Mouse (Mus musculus) liver, embryonic 14.5 days (tissue): ENCODE measurements around the gene Egln1. TPM values are rescaled to one million over a fixed set of nuclear protein-coding genes. Genes with fewer than 3 reads are reported as not detected.
A peak's percentile ranks its signal among the peaks of the same experiment; 100 is the strongest.

Source experiments
- ATAC-seq: fragments of 200-750 bp; cut with Nextera tagmentation; 2 replicates; pipeline ENCODE4 v1.8.0; 2017; ENCODE audit warnings: moderate number of reproducible peaks, mild to moderate bottlenecking, moderate library complexity; ENCODE audit not compliant: insufficient read depth
- DNase-seq, 3 experiments: peaks; one replicate each; pipeline ENCODE4 v3.0.0-alpha.2; 2012 to 2013; ENCODE audit warnings: low read depth in 3 of 3, low spot score in 3 of 3
- H3K27ac ChIP-seq: fragments of 300-500 bp; sonication (generic); 2 replicates; pipeline ENCODE4 v1.5.1; 2014; ENCODE audit warnings: moderate library complexity, mild to moderate bottlenecking, control low read depth, inconsistent platforms
- H3K27me3 ChIP-seq: fragments of 300-500 bp; sonication (generic); 2 replicates; pipeline ENCODE4 v1.6.1; 2014; ENCODE audit warnings: mild to moderate bottlenecking, low read length, moderate library complexity; ENCODE audit not compliant: control insufficient read depth, insufficient read depth
- H3K36me3 ChIP-seq: fragments of 300-500 bp; sonication (generic); replicated peaks from 2 replicates; pipeline ENCODE4 v1.6.1; 2014; ENCODE audit warnings: low read depth; ENCODE audit not compliant: control insufficient read depth, insufficient read depth
- H3K4me1 ChIP-seq, 2 experiments: fragments of 200-500 bp in 1 of 2; fragments of 300-500 bp in 1 of 2; sonication (generic) in 1 of 2; replicated peaks; 2 replicates each; pipeline ENCODE4 v1.6.1; 2012 to 2014; ENCODE audit warnings: antibody characterized with exemption in 1 of 2, inconsistent platforms in 1 of 2, low read length in 1 of 2; ENCODE audit not compliant: control insufficient read depth in 2 of 2, insufficient read depth in 2 of 2
- H3K4me2 ChIP-seq: fragments of 300-500 bp; sonication (generic); 2 replicates; pipeline ENCODE4 v1.6.1; 2014; ENCODE audit warnings: low read depth, mild to moderate bottlenecking, control low read depth, moderate library complexity
- H3K4me3 ChIP-seq, 2 experiments: fragments of 200-500 bp in 1 of 2; fragments of 300-500 bp in 1 of 2; sonication (generic) in 1 of 2; 2 replicates each; pipeline ENCODE4 v1.5.1; 2012 to 2014; ENCODE audit warnings: low read depth in 2 of 2, low read length in 2 of 2, mild to moderate bottlenecking in 2 of 2, control low read depth in 1 of 2, inconsistent platforms in 1 of 2, moderate library complexity in 1 of 2; ENCODE audit not compliant: insufficient read depth in 1 of 2
- H3K9ac ChIP-seq: fragments of 300-500 bp; sonication (generic); replicated peaks from 2 replicates; pipeline ENCODE4 v1.6.1; 2014; ENCODE audit warnings: mild to moderate bottlenecking, control low read depth, moderate library complexity
- H3K9me3 ChIP-seq: fragments of 300-500 bp; sonication (generic); 2 replicates; pipeline ENCODE4 v1.6.1; 2016; ENCODE audit warnings: low read length, mixed read lengths; ENCODE audit not compliant: control insufficient read depth
- CTCF ChIP-seq: IDR thresholded peaks from 2 replicates; pipeline ENCODE4 v1.5.1; 2016; ENCODE audit warnings: antibody characterized with exemption, low read depth, control low read depth
- EP300 ChIP-seq: IDR thresholded peaks from 2 replicates; pipeline ENCODE4 v1.6.1; 2016; ENCODE audit warnings: antibody characterized with exemption, low read depth
- WGBS: fragments of 180-500 bp; shearing (Covaris S2); extraction: QIAGEN DNeasy Blood & Tissue Kit; methylation state at CpG from one replicate; pipeline ENCODE4 v1.1.7; 2014; ENCODE audit not compliant: insufficient replicate concordance; 5-methylcytosine and 5-hydroxymethylcytosine counted together
- polyA plus RNA-seq, 2 experiments: library from polyadenylated mRNA; depleted of rRNA in 1 of 2; stranded (reverse) in 1 of 2; unstranded in 1 of 2; fragments of >200 nt; fragmentation: Nextera tagmentation in 1 of 2; extraction: Ambion mirVana in 1 of 2; gene quantifications; 2 replicates each; pipeline versions ENCODE4 v1.2.1 to v1.2.3; 2012 to 2014

Egln1 gene
- polyA plus RNA-seq, 2 experiments: 3.9 to 5.5 TPM

DNA sequence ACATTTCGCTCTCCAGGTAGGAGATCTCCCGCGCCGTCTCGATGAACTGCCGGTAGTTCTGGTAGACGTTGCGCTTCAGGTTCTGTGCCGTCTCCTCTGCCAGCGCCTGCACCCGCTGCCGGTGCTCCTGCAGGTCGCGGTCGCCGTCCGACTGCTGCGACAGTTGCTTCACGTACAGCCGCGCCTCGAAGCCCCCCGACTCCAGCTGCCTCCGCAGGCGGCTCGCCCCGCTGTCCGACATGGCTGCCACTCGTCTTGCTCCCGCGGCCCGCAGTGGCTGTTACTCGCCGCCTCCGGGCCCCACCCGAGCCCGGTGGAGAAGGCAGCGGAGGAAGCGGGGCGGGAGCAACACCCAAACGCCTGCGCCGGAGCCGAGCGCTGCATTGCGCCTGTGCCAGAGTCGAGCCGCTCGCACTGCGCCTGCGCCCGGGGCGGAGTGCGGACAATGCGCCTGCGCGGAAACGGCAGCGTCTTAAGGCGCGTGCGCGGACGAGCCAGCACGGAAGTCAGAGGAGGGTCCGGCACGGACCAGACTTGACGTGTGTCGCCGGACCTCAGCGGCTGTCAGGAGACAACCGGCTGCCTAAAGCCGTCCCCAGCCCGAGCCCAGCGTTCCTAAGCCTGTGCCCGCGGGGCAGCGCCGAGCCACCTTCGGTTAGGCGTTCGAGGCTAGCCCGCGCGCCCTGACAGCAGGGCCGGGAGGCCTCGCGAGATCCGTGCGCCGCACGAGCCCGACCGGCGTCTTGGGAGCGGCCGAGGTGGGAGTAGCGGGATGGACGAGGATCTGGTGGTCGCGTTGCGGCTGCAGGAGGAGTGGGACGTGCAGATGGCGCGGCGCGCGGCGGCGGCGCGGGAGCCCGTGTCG, 51.5 kb downstream of the Egln1 start, which contains the start of the genes Exoc8 and Sprtn:
TSS of gene Exoc8 (minus strand) at position 320 of the 865 bp plus-strand sequence.
TSS of gene Sprtn (plus strand) at position 501 of the 865 bp plus-strand sequence.
- WGBS: under 1% methylated on average over 114 of the region's 114 CpGs
- no peaks in the 10 kb centered on the region for H3K27me3 ChIP-seq
- H3K9ac ChIP-seq: peak within 1 kb of the TSS; percentile 88
- ATAC-seq (peak; percentile 93), DNase-seq (peak; percentile 87 to 91 (median 89))
- peak within 1 kb of the TSS; percentile 83 to 84 for H3K4me3 ChIP-seq
- peak within 1 kb of the TSS; percentile 57 for H3K27ac ChIP-seq
- H3K9me3 ChIP-seq: no peaks in the 10 kb centered on the region
- peaks cover 41% of the 10 kb centered on the region for H3K36me3 ChIP-seq
- TF ChIP-seq EP300 (no peak), CTCF (no peak)
- peaks cover 9 to 12% of the 10 kb centered on the region in 2 experiments for H3K4me1 ChIP-seq
- peak within 1 kb of the TSS; percentile 98 for H3K4me2 ChIP-seq

DNA sequence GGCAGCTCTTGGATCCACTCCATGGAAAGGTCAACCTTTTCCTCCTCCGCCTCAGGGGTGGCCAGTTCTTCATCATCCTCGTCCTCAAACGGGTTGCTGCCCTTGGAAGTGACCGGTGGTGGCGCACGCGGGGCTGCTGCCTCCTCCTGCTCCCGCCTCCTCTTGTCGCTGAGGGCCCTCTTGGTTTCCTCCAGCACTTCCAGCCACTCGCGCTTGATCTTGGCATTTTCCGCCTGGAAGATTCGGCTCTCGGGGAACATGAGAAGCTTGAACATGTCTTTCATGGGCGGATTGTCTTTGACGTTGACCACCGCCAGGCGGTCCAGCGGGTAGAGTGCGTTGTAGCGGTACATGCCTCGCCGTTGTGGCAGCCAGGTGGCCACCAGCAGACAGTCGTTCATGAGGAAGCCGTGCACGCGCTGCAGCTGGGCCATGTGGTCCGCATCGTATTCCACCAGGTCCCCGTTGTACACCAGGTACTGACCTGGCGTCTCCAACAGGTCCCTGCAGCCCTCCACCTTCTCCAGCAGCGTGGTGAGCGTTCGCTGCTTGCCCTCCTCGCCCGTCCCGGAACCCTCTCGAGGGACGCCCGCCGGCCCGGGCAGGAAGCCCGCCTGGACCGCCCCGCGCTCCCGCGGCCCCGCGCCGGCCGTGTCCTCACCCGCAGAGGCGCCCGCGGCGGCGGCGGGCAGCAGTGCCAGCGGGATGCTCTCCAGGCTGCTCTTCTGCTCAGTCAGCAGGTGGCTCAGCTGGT, 52.3 kb downstream of the Egln1 start:
- Histone ChIP-seq H3K4me2 (peak overlapping the region; percentile 98), H3K36me3 (peaks cover 33% of the 10 kb centered on the region)

DNA sequence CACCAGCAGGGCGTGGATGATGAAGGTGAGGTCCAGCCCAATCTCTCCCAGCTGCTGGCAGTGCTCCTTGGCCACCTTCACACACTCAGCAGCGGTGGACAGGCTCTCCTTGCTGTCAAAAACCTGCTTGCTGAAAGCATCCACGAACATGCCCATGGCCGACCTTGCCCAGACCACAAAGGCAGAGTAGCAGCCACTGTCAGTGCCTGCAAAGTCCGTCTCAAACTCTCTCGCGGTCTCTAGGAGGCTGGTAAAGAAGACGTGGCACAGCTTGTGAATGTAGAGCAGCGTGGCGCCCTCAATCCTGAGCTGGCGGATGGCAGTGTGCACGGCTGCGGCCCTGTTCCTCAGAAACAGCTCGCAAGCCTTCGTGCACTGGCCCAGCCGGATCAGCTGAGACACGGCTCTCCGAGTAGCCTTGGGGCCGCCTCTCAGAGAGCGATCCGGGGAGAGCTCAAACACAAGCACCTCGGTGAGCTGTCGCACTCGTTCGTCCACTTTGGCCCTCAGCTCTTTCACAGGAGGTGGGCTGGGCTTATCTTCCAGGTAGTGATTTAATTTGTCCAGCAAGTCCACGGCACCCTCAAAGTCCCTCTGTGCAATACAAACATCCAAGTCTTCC, 53.0 kb downstream of the Egln1 start:
- Histone ChIP-seq H3K36me3 (peaks cover 28% of the 10 kb centered on the region), H3K9ac (no peak overlapping the region), H3K9me3 (no peaks in the 10 kb centered on the region), H3K4me3 (peak overlapping the region; percentile 79 to 83), H3K27ac (no peak overlapping the region), H3K27me3 (no peaks in the 10 kb centered on the region), H3K4me1 (peaks cover 9 to 12% of the 10 kb centered on the region in 2 experiments), H3K4me2 (peak overlapping the region; percentile 98)
- WGBS: 87% methylated on average over 26 of the region's 26 CpGs
- ATAC-seq (no peak), DNase-seq (no peak)
- TF ChIP-seq CTCF (no peak), EP300 (no peak)

More for the DNA sequence above, 52.3 kb downstream of the Egln1 start:
- Histone ChIP-seq H3K9ac (peak overlapping the region; percentile 88), H3K27ac (peak overlapping the region; percentile 57), H3K4me1 (peaks cover 9 to 12% of the 10 kb centered on the region in 2 experiments), H3K27me3 (no peaks in the 10 kb centered on the region), H3K4me3 (peak overlapping the region; percentile 79 to 83), H3K9me3 (no peaks in the 10 kb centered on the region)
- WGBS: 1% methylated on average over 60 of the region's 60 CpGs
- ATAC-seq: peak; percentile 50
- TF ChIP-seq EP300 (no peak), CTCF (peak; percentile 88)
- peak; percentile 44 to 46 (median 44) for DNase-seq

- Histone ChIP-seq H3K4me2 (no peak overlapping the region), H3K27ac (no peak overlapping the region), H3K9me3 (no peaks in the 10 kb centered on the region), H3K27me3 (no peaks in the 10 kb centered on the region), H3K9ac (no peak overlapping the region), H3K36me3 (peaks cover 24% of the 10 kb centered on the region), H3K4me1 (peaks cover 3% of the 10 kb centered on the region in 2 experiments; a peak in 2 of 4 replicates), H3K4me3 (no peak overlapping the region)
- TF ChIP-seq EP300 (no peak), CTCF (no peak)
- DNase-seq (no peak), ATAC-seq (no peak)
- WGBS: 67% methylated on average over 3 of the region's 3 CpGs
Observed at GRCm38 (mm10) chr8:124892596-124892995, 56.5 kb downstream of the Egln1 start.
